Mouse (Mus musculus) thymus, postnatal 36 days (tissue): ENCODE data around the gene Slc9a7.

Source experiments
- DNase-seq, 2 experiments: peaks; one replicate each; pipeline ENCODE4 v3.0.0; 2022; ENCODE audit warnings: mixed read lengths in 2 of 2

The Slc9a7 gene

DNA sequence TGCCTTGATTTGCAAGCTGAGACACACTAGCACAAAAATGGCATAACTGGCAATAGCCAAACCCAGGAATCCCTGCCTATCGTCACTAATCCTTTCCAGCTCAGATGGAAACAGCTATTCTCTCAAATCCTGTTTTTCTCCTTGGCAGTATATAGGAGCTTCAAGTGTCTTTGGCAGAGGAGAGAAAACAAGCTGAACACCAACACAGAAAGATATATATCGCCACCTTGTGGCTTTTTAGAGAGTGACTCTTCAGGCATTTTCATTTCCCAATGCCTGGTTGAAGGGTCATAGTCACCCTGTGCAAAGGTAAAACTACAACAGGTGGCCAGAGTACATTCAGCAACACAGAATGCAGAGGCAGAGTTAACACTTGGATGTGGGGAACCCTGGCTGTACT lies 134.1 kb downstream of the Slc9a7 start:
- DNase-seq: no peak

GRCm38 (mm10) chrX:20129466-20129865 lies 162.1 kb downstream of the Slc9a7 start:
- DNase-seq: no peak

- DNase-seq: no peak
These were observed 162.7 kb downstream of the Slc9a7 start for GRCm38 (mm10) chrX:20128951-20129350.

DNA sequence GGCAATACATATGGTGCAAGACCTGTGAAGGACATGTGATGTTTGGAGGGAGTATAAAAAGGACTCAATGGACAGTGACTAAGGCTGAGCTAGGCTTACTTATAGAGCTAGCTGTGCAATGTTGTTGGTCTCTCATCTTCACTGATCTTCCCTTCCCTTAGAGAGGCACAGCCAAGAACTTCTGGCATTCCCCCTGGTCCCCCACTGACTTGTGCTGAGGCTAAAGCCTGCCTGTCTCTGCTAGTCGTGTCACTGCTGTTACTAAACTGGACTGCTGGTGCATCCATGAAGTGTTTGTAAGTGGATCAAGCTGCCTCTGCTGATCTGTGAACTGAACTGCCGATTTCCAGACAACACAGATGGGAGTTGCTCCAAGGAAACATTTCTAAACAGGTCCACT lies 166.1 kb downstream of the Slc9a7 start:
- no peak for DNase-seq

DNA sequence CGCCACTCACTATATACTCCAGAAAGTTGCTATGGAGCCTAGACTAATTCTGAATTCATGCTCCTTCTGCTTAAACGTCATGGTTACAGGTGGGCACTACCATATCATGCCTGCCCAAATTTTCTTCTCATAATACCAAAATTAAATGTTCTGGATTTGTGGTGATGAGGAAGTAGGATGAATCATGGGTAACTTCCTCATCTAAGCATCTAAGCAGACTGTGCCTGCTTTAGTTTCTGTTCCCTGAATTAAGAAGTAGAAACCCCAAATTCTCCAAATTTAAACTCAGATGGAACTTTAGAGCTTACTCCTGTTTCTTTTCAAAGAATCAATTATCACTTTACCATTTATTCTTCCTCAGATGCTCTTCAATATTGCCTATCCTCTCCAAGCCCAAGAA lies 173.9 kb downstream of the Slc9a7 start:
- DNase-seq: no peak

DNA sequence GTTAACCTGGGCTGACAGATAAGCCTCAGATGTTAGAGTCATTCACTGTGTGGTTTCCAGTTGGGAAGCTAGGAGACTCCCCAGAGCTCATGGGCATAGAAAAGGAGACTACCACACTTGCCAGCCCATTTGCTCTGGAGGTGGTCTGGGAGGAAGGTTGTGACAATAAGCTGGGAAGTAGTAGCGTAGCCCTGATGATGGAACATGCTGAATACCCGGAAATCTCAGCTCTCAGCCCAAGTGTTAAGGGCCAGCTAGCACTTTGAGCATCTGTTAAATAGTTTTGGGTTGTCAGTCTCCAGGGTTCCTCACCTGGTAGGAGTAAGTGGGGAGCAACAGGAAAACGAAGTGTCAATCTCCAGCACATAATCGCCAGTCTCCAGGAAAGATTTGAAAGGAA lies 221.4 kb downstream of the Slc9a7 start:
- no peak for DNase-seq

GRCm38 (mm10) chrX:20066636-20067035 lies 225.0 kb downstream of the Slc9a7 start:
- DNase-seq: no peak

DNA sequence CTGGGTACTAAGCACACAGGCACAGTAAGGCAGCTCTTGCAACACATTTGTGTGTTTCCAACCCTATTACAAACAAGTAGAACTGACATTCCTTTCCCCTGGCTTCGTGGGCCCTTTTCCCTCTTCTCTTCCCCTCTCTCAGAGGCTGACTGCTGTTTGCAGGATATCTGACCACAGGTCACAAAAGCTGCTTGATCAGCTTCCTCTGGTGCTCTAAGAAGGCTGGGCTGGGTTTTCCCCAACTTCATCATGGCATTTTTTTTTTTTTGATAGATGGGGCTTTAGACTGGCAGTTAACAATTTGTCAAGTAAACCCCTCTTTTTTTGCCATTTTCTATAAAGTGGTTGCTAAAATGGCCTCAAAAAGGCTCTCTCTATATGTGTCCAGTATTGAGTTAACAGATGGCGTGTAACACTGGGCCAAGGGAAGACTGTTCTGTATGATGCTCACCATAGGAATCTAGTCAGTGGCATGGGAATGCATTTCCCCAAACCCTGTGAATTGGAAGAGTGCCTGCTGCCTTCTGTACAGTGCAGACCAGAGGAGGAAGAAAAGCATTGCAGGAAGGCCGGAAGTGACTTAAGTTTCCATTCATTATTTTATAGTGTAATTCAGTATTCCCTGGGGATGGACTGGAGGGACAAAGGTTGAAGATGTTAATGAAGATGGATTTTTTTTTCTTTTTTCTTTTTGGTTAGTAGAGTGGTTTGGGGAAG lies 229.7 kb downstream of the Slc9a7 start:
- no peak for DNase-seq

DNA sequence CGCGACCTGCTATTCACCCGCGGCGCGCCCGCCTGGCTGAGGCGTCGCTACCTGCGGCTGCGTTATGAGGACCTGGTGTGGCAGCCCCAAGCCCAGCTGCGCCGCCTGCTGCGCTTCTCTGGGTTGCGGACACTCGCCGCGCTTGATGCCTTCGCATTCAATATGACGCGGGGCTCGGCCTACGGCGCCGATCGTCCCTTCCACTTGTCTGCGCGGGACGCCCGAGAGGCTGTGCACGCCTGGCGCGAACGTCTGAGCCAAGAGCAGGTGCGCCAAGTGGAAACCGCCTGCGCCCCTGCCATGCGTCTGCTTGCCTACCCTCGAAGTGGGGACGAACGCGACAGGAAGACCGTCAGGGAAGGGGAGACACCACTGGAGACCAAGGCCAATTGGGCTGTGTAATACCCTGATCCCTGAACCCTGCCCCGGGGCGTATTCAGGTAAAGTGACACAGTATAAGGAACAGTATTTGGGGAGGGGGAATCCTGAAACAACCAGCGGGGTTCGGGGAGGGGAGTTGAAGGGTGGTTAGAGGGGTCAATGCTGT lies 230.8 kb downstream of the Slc9a7 start:
- DNase-seq: peak in 1 of 2 experiments; percentile 3

GRCm38 (mm10) chrX:20060096-20060768 lies 231.4 kb downstream of the Slc9a7 start:
- peak in 1 of 2 experiments; percentile 6 for DNase-seq

DNA sequence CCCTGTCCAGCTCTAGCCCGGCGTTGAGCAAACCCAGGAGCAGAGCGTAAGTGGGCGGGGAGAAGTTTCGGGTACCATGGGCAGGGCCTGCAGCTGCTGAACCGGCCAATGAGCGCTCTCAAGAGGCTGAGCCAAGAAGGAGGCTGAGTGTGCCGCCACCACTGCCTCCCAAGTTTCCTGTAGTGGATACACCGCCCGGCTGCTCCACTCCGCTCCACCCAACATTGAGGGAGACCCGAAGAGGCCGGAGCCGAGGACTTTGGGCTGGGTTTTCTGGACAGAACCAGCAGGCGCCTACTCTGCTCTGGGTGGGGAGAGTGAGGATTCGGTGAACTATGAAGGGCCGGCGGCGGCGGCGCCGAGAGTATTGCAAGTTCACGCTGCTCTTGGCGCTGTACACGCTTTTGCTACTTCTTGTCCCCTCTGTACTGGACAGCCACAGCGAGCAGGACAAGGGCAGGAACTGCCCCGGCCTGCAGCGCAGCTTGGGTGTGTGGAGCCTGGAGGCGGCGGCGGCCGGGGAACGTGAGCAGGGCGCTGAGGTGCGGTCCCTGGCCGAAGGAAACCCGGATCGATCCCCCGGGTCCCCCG lies 232.1 kb downstream of the Slc9a7 start, which contains the start of gene Chst7:
Gene Chst7 (plus strand): TSS at position 180 of the 591 bp plus-strand sequence.
- peak; percentile 4 to 10 for DNase-seq
